Mouse (Mus musculus) macrophage (primary cell): Measurements from ENCODE around the gene Alk. TPM values are rescaled to one million over a fixed set of nuclear protein-coding genes. Genes with fewer than 3 reads are reported as not detected.
"Not testable (repeated sequence)": the region's sequence is repeated elsewhere in the genome, so short reads cannot be mapped to it uniquely, and the experiment has no call there.

Source experiments
- H3K27ac ChIP-seq: fragments of 350-480 bp; formaldehyde crosslinking; 2 replicates; pipeline ENCODE4 v1.9.0; 2021
- H3K36me3 ChIP-seq: fragments of 350-480 bp; formaldehyde crosslinking; 2 replicates; pipeline ENCODE4 v1.9.0; 2021; ENCODE audit errors: inconsistent target
- H3K4me3 ChIP-seq: fragments of 350-480 bp; formaldehyde crosslinking; 2 replicates; pipeline ENCODE4 v1.9.0; 2021; ENCODE audit errors: inconsistent target
- H3K79me2 ChIP-seq: fragments of 350-480 bp; formaldehyde crosslinking; 2 replicates; pipeline ENCODE4 v1.9.0; 2021; ENCODE audit errors: inconsistent target
- WGBS: methylation state at CpG from one replicate; pipeline ENCODE4 v1.1.7; 2026; ENCODE audit warnings: inconsistent platforms; ENCODE audit not compliant: missing documents; 5-methylcytosine and 5-hydroxymethylcytosine counted together
- polyA plus RNA-seq: library from polyadenylated mRNA; stranded (reverse); fragments of 250-400 nt; gene quantifications from 3 replicates; pipeline ENCODE4 v1.2.4, GENCODE M21; 2018; ENCODE audit warnings: inconsistent platforms

Gene Alk
- polyA plus RNA-seq, 1 experiment from 2014 or later = not detected

DNA sequence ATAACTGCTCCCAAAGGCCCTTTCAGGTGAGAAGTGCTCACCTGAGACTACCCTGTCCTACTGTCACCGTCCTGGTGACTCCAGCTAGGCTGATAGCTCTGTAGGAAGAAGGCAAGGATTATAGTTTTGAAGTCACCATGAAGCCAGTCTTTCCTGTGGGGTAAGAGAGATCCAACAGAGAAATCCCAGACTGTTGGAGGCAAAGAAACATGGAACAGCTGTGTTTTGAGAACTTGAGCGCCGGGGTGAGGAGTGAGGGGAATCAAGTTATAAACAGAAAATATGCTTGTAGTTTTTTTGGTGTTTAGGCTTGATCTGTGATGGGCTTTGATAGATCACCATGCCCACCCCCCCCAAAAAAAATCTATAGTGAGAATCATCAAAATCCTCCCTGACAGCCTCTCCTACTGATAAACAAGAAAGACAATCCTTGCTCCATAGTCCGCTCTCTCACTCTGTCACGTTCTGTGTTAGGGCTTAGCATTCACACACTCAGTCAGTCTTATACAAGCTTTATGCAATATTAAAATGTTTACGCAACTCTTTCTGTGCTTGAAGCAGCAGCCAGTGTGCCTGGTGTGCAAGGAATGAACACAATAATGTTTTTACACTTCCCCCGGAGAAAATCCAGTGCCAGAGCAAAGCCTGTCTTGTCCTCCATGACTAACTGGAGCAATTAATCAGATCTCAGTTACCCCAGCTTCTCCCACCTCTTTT, 95.6 kb downstream of the Alk start:
- no peaks in the 10 kb centered on the region for H3K79me2 ChIP-seq
- H3K36me3 ChIP-seq = no peaks in the 10 kb centered on the region
- H3K4me3 ChIP-seq = no peak overlapping the region
- H3K27ac ChIP-seq = no peak overlapping the region
- 87% methylated on average over 7 of the region's 7 CpGs for WGBS

DNA sequence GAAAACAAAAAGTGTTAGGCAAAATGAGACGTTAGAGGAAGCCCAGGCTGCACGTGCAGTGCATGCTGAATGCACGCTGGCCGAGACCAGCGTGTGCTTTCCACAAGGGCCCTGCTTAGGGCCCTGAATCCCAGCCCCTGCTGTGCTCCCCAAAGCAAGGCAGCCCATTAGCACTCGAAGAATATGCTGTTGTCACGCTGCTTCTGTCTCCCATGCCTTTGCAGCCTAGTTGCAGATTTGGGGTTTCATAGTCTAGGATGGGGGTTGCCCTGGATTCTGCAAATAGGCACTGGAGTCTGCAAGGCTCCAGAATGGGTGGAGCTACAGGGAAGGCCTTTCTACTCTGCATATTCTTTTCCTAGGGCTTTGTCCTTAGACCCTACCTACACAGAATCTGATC, 99.2 kb downstream of the Alk start:
- H3K36me3 ChIP-seq = no peaks in the 10 kb centered on the region
- no peak overlapping the region for H3K27ac ChIP-seq
- no peaks in the 10 kb centered on the region for H3K79me2 ChIP-seq
- no peak overlapping the region for H3K4me3 ChIP-seq
- WGBS = 79% methylated on average over 7 of the region's 7 CpGs

DNA sequence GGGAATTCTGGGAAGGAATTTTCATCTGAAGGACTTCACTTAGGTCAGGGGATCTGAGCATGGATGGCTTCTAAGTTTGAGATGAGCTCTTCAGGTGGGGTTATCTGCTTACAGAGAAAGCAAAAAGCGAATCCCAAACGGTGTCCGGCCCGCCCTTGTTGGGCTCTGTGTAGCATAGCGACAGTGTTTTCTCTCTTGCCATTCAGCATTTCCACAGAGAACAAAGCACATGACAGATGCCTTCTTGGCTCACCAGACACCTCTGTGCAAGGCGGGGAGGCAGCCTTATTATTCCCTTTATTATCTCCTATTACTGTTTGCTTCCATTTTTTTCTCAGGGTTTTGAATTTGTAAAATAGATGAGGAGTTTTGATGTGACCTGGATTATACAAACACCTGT, 99.8 kb downstream of the Alk start:
- H3K4me3 ChIP-seq = no peak overlapping the region
- H3K79me2 ChIP-seq = no peaks in the 10 kb centered on the region
- H3K27ac ChIP-seq = no peak overlapping the region
- H3K36me3 ChIP-seq = no peaks in the 10 kb centered on the region
- WGBS = 98% methylated on average over 6 of the region's 6 CpGs

DNA sequence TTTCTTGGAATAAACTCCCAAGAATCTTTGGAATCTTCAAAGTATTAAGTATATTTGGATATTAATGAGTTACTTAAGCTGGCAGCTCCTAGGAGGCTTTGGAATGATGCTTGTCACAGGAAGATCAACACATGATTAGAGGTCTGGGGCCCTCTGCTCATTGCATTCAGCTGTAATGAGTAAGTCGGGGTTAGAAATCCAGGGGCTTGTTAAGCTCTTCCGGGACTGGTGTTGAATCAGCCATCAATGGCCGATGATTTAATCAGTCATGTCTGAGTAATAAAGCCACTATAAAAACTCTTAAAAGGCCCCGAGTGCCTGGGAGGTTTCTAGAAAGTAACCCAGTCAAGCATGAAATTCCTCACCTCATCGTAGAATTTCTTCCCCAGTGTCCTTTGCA, 109.0 kb downstream of the Alk start:
- H3K79me2 ChIP-seq = no peaks in the 10 kb centered on the region
- H3K27ac ChIP-seq = no peak overlapping the region
- 90% methylated on average over 5 of the region's 5 CpGs for WGBS
- no peak overlapping the region for H3K4me3 ChIP-seq
- no peaks in the 10 kb centered on the region for H3K36me3 ChIP-seq

DNA sequence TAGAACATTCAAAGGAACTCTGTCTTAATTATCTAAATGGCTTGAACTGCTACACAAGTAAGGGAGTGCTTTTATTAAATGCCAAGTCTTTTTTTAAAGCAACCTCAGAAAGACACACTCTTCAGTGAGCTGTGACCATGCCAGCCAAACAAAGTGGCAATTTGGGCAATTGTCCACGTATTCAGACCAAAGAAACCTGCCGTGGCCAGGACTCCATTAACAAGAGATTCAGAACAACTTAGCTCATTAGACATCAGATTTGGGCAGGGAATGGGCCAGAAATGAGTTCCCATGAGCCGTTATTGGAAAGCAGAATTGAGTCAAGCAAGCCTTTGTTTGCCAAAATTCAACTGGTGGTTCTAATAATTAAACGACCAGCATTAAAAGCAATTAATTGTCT, 118.8 kb downstream of the Alk start:
- 87% methylated on average over 4 of the region's 4 CpGs for WGBS
- no peaks in the 10 kb centered on the region for H3K79me2 ChIP-seq

DNA sequence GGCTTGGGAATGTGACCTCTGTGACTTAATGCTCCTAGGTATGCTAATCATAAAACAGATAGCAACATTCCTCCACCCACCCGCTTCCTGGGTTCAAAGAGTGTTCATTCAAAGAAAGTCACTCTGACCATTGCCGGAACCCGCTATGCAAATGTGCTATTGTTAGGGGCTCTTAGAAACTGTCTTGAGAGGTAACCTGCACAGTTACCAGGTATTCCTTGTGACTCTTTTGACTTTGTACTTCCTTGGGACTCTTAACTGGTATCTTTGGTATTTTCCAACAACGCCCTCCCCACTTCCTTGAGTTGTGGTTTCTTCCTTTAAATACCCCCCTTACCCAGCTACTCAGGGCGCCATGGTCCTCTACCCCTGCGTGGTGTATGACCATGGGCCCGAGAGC, 125.2 kb downstream of the Alk start:
- H3K79me2 ChIP-seq = not testable (repeated sequence)
- 90% methylated on average over 7 of the region's 7 CpGs for WGBS

More for the DNA sequence above, 118.8 kb downstream of the Alk start:
- Histone ChIP-seq H3K27ac (no peak overlapping the region), H3K36me3 (no peaks in the 10 kb centered on the region), H3K4me3 (no peak overlapping the region)

DNA sequence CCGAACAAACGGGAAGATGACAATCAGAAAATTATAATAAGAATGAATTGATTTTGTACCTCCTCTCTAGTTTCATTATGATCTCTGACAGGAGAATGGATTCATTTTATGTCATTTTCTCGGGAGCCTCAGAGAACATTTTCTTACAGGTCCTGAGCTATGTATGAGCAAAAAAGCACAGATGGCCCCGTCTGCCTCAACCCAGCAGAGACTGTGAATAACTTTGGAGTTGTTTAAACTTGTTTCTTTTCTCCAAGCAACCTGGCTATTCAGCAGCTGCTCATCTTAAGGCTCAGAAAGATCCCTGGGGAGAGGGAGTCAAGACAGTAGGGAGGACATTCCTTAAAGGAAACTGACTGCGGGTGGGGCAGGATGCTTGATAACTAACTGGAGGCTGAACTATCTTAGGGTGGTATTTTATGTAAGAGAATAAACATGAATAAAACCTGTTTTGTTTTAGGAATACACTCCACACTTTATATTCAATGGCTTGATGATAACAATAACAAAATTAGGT, 126.5 kb downstream of the Alk start:
- H3K79me2 ChIP-seq = no peaks in the 10 kb centered on the region
- no peak overlapping the region for H3K4me3 ChIP-seq
- no peaks in the 10 kb centered on the region for H3K36me3 ChIP-seq
- H3K27ac ChIP-seq = no peak overlapping the region
- 62% methylated on average over 5 of the region's 5 CpGs for WGBS

More for the DNA sequence above, 125.2 kb downstream of the Alk start:
- H3K27ac ChIP-seq, H3K4me3 ChIP-seq, H3K36me3 ChIP-seq: not testable (repeated sequence)

DNA sequence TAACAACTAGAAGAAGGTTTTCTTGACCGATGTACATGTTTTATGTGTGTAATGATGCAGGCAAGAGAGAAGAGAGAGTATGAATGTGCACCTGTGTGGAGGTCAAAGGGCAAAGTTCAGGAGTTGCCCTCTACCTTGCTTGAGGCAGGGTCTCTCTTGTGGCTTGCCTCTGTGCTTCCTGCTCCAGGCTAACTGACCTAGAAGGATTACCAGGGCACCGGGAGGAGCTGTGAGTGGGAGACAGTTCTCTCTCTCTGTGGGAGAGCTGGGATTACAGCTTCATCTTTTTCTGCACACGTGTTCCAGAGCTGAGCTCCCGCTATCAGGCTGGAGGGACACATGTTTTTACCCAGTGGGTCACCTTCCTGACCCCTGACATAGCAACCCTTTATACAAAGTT, 127.5 kb downstream of the Alk start:
- Histone ChIP-seq H3K79me2 (no peaks in the 10 kb centered on the region), H3K36me3 (no peaks in the 10 kb centered on the region), H3K27ac (no peak overlapping the region), H3K4me3 (no peak overlapping the region)
- 74% methylated on average over 4 of the region's 4 CpGs for WGBS

DNA sequence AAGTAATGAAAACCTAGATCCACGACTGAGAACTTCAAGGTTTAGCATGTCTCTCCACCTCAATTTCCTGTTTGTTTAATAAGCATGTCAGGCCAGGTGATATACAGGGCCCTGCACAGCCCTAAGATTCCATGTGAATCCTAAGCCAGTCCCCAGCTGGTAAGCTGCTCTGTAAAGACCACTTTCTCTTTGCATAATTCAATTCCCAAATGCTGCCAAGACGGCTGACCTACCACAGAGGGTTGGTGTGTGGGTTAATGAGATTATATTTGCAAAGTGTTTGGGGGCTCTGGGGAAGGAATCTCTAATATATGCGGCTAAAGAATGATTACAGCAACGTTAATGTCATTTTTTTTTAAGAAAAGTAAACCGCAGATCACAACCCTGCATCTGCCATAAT, 130.3 kb downstream of the Alk start:
- Histone ChIP-seq H3K36me3 (no peaks in the 10 kb centered on the region), H3K27ac (no peak overlapping the region), H3K4me3 (no peak overlapping the region), H3K79me2 (no peaks in the 10 kb centered on the region)
- WGBS = 77% methylated on average over 5 of the region's 5 CpGs

DNA sequence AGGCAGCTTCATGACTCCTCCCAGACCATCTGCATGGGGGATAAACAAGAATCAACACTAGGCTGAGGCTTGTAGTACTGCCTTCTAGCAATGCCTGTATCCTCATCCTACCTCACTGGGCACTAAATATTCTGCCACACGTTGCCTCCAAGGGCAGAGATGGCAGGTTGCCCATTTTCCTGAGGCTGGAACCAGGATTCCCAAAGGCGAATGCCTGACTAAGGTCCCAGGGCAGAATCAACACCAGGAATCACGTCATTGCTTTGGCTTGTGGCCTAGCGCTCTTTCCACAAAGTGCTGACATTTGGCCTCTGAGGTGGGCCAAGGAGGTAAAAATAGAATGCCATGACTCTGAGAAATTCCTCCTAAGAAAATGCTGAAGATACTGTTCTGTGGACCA, 155.9 kb downstream of the Alk start:
- H3K36me3 ChIP-seq = no peaks in the 10 kb centered on the region
- H3K27ac ChIP-seq = no peak overlapping the region
- no peaks in the 10 kb centered on the region for H3K79me2 ChIP-seq
- WGBS = 77% methylated on average over 4 of the region's 4 CpGs
- H3K4me3 ChIP-seq = no peak overlapping the region

DNA sequence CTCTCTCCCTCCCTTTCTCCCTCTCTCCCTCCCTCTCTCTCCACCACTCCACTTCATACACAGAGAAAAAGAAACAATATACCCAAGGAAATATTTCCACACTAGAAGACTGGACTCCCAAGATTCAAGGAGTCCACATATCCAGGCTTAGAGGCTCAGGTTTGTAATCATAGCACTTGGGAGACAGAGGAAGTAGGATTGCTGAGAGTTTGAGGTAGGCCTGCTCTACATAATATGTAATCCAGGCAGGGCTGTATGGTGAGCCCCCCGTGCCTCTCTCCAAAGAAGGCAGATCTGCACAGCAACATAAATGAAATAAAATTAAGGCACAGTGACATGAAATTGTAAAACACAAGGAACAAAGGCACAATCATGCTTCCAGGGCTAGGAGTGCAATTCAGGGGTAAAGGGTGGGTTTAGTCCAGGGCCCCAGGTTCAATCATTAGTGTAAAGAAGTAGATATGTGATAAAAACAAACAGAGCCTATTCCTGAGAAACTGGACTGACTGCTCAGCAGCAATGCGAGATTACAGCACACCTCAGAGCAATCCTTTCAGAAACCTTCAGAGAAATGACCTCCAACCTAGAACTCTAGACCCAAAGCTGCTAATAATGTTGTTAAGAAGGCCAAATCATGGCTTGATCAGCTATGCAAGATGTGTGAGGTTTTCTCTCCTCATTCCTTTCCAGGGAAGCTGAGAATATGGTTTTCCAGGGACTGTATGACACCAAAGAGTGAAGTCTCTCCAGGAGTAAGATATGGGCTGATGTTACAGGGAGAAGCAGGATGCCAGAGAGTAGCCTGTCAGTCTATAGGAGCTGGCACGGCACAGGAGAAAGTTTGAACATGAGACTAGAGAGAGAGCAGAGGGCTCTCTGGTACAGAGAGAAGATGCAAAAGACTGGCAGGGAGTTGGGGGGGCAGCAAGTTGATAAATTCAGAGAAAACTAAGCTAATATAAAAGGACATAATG, 158.9 kb downstream of the Alk start:
- Histone ChIP-seq H3K79me2 (no peaks in the 10 kb centered on the region), H3K4me3 (no peak overlapping the region), H3K36me3 (no peaks in the 10 kb centered on the region), H3K27ac (no peak overlapping the region)
- WGBS = 78% methylated on average over 3 of the region's 3 CpGs

DNA sequence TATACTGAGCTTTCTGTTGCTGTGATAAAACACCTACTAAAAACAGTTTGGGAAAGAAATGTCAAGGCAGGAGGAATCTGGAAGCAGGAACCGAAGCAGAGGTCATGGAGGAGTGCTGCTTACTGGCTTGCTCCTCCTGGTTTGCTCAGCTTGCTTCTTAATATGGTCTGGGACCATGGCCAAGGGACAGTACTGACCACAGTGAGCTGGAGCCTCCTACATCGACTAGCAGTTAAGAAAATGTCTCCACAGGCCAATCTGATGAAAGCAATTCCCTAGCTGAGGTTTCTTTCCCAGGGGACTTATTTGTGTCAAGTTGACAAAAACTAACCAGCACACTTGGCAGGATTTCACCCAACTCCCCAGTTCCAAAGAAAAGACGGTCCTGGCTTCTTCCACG, 187.0 kb downstream of the Alk start:
- Histone ChIP-seq H3K4me3 (no peak overlapping the region), H3K79me2 (no peaks in the 10 kb centered on the region), H3K27ac (no peak overlapping the region), H3K36me3 (no peaks in the 10 kb centered on the region)
- 79% methylated on average over 4 of the region's 4 CpGs for WGBS

DNA sequence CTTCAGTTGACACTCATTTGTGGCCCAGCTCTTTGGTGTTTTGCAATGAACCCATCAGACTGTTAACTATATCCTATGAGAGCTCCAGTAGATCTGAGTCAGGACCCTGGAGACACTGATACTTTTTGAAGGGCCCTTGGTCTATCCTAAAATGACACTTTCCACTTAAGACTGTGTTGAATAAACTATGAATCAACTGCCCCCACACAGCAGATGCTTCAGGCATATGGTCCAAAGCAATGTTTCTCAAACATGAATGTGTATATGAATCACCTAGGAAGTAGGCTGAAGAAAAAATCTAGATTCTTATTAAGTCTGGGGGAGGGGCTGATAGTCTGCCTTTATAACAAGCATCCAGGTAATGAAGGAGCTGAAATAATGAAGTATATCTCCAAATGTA, 189.8 kb downstream of the Alk start:
- Histone ChIP-seq H3K4me3 (no peak overlapping the region), H3K27ac (no peak overlapping the region), H3K36me3 (no peaks in the 10 kb centered on the region), H3K79me2 (no peaks in the 10 kb centered on the region)

DNA sequence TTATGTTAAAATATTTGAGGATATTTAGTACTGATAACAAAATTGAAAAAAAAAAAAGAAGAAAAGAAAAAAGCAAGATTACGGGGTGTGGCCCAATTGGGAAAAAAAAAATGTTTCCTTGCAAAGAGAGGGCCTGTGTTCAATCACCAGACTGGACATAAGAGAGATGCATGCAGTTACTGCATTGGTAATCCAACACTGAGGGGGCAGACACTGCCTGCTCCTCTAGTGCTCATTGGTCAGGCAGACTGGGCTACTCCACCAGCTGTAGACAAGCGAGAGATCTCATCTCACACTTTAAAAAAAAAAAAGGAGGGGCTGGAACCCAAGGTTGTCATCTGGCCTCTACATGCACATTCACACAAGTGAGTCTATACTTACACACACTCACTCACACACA, 199.6 kb downstream of the Alk start:
- H3K79me2 ChIP-seq = no peaks in the 10 kb centered on the region
- H3K36me3 ChIP-seq = no peaks in the 10 kb centered on the region
- no peak overlapping the region for H3K4me3 ChIP-seq
- WGBS = 74% methylated on average over 2 of the region's 2 CpGs
- no peak overlapping the region for H3K27ac ChIP-seq

DNA sequence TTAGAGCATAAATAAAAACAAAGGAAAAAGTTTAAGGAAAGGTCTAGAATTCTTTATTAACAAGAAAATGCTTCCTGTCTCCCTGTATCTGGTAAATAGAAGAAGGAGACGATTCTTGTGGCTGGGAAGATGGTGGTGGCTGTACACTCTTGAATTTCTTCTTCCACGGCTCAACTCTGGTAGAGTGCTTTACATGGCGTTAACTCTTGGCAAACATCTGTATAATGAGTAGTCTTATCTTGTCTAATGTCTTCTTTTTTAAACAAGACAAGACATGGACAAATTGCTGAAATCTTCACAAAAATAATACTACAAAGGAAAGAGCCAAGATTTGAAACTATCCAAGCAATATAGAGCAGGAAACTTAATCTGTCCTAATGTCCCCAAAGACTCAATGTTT, 202.6 kb downstream of the Alk start:
- no peak overlapping the region for H3K4me3 ChIP-seq
- H3K79me2 ChIP-seq = no peaks in the 10 kb centered on the region
- H3K27ac ChIP-seq = no peak overlapping the region
- H3K36me3 ChIP-seq = no peaks in the 10 kb centered on the region
- 83% methylated on average over 3 of the region's 3 CpGs for WGBS
